Mouse (Mus musculus) c-Kit-positive CD71-positive TER-119-positive erythroid progenitor cells, embryonic 14.5 days (primary cell): ENCODE data around the gene Cmtm6.
A peak's percentile ranks its signal among the peaks of the same experiment; 100 is the strongest.

ENCODE experiments used
- DNase-seq: peaks from one replicate; pipeline ENCODE4 v3.0.0-alpha.2; 2013; ENCODE audit warnings: low spot score

Cmtm6 gene

DNA sequence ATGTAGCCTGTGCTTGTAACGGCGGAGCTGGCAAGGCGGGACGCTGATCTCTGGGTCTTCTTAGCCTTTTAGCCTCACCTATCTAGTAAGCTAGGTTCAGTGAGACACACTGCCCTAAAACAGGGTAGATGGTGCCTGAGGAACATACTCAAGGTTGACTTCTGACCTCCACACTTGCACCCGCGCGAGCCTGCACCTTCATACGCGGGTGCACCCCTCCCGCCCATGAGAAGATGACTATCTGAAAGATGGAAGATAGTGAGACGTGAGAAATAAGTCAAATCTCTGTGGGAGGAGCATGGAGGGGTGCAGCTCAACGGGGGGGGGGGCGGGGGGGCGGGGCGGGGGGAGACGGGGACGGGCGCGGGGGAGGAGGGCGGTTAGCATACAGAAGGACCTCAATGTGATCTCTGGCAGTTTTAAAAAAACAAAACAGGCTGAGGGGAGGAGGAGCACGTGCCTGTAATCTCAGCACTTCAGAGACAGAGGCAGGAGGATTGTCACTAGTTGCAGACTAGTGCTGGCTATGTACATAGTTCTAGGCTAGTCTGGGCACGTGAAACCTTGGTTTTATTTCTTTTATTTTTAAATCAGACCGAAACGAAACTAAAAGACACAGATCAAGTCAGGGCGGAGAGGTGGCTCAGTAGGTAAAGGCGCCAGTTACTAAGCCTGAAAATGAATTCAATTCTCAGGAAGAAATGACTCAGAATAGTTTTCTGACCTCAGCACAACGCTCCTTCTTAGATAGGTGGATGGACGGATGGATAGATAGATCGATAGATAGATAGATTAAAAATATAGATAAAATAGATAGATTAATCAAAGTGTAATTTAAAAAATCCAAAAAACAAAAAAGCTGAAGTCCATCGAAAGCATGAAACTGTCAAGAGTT, 758 bp upstream of the Cmtm6 start:
- DNase-seq = no peak

DNA sequence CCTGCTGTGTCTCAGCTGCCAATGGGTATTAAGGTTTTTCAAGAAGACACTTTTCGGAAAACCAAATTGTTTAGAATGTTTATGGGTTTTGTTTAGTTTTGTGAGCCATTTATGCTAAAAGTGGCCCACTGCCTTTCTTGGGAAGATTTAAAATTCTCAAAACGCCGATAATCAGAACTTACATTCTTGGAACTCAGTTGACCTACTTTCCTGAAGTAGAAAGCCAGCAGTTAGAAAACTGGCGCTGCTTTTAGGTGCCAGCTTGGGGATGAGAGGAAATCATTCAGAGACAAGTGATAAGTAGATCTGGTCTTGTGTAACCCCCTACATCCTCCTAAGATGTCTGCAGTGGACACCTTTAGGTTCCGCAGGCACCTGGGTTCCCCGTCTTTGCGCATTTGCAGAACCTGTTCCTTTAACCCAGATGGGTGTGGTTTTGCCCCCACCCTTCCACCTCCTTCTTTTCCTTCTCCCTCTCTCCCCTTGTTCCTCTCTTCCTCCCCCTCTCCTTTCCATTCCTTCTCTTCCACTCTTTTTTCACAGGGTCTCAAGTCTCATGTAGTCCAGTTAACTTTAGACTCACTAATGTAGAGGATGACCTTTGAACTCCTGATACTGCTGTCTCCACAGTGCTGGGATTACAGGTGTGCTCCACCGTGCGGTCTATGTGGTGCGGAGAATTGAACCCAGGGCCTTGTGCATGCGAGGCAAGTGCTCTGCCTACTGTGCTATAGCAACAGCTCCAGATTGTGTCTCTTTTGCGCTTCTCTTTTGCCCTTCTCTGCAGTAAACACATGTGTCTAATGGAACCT, 1.2 kb downstream of the Cmtm6 start:
- DNase-seq = peak; percentile 66

DNA sequence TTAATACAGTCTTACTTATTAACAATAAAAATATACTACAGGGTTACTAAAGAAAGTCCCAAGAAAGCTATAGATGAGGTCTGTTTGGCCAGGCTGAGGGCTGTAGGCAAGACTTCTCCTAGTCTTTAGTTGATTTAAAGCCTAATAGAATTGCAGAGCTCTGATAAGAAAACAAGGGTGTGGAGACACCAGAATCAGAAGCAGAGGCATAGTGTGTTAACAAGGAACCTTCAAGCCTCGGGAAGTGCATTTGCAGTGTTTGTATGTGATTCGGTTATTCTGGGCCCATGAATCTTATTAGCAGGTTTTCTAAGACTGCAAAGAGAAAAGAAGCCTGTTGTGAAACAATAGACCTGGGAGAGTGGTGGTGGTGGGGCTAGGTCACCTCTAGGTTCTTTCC, 2.3 kb downstream of the Cmtm6 start:
- peak; percentile 25 for DNase-seq

DNA sequence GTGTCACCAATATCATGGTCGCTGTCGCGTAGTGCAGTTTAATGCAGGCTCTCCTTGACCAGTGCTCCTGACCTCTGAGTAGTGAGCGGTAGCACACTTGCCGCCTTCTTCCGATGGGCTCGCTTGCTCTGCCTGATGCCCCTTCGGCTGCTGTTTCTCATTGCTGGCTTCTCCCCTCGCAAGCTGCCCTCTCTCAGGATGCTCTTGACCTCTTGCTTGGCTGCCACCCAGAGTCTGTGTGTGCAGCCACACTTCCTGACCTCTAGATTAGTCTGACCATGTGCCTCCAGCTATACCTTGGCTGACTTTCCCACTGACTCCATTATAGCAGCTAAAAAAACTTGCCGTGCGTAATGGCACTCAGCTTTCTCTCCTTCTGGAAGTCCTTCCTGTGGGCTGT, 5.5 kb downstream of the Cmtm6 start:
- DNase-seq = no peak

DNA sequence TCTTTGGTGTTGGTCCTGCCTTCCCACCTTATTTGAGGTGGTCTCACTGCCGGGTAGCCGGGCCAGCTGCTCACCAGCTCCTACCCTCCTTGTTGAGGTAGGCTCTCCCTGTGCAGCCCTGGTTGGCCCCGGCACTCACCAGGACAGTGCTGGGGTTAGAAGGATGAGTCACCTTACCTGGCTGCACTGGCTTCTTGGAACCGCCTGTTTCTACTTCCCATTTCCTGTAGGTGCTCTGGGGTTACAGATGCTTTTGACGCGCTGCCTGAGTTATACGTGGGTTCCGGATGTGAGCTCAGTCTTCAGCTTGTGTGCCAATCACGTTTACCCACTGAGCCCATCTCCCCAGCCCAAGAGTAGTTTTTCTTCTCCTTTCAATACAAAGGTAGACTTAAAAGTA, 9.4 kb downstream of the Cmtm6 start:
- no peak for DNase-seq

DNA sequence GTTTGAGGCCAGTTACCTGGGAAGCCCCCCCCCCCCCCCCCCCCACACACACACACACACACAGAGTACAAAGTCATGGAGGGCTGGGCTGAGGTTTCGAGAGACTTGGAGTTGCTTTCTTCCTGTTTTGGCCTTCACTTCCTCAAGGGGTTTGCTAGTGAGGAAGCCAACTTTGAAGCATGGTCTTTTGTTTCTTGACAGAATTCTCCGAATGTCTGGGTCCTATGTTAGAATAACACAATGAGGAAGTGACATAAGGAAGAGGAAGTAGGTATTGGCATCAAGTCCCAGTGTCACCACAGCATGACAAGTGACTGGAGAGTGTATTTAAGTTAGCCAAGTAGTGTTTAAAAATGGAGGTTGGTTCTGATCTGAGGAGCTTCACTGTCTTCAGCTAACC, 11.8 kb downstream of the Cmtm6 start:
- no peak for DNase-seq

DNA sequence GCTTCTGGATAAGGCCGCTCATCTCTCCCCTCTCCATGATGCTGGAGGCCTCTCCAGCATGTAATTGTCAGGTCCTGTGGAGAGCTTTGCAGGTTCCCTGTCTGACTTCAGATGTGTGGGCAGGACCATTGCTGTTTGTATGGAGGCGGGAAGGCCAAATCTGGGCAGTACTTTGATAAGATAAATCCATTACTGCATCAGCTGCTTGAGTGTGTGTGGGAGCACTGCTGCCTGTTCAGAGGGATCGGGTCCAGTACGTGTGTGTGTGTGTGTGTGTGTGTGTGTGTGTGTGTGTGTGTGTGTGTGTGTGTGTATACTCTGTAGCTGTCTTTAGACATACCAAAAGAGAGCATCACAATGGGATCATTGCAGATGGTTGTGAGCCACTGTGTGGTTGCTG, 14.2 kb downstream of the Cmtm6 start:
- DNase-seq = no peak

DNA sequence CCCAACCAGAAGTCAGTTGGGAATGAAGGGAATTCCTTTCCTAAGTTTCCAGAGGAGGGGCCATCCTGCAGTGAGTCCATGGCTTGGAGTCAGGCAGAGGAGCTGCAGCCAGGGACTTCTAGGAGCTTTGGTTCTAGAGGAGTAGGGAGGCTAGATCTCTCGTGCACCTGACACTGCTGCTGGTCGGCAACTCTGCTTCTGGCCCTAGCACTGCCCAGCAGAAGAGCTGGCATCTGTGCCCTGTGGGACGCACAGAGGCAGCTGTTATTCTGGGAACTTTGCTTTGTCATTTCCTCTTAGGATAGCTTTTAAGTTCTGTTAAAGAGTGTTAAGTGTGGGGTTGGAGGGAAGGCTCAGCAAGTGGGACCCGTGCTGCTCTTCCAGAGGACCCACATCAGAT, 14.7 kb downstream of the Cmtm6 start:
- DNase-seq = no peak

DNA sequence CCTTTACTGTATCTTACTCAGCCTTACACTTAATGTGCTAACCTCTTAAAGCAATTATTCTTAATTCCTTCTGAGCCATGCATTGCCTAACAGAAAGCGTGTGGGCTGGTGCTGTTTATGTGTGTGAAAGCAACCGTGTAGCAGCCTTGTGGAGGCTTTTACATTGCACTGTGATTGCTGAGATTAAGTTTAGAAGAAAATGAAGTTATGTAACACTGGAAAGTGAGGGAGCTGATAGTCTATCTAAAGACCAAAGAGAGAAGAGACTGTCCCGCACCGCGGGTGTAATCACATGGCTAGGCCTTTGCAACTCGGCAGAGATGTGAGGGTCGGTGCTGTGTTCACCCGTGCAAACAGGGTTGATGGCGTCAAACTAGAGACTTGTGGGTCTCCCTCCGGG, 16.1 kb downstream of the Cmtm6 start:
- no peak for DNase-seq

DNA sequence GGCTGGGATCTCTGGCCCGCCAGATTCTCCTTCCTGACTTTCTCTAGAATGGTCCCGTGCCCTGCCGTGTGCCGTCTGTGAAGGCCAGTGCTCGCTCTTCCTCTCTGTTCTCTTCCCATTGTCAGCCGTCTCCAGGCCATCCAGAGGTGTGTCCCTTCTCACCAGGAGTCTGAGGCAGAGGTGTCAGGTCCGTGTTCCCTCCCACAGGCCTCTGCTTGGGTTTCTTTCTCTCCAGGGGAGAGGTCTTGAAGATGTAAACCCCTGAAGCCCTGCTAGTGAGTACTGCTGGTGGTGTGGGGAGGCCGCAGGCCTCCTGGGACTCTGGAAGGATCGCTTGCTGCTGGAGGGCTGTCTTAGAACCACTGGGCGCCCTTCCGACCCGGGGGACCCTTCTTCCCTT, 16.6 kb downstream of the Cmtm6 start:
- no peak for DNase-seq

DNA sequence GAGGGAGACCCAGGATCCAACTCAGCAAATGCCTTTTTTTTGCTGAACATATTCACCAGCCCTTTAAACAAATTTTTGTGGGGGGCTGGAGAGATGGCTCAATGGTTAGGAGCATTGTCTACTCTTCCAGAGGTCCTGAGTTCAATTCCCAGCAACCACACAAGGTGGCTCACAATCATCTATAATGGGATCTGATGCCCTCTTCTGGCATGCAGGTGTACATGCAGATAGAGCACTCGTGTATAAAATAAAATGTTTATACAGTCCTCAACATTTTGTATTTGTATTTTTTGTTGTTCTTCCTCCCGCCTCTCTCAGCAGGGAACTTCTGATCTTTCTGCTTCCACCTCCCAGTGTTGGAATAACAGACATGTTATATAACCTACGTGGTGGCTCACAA, 20.7 kb downstream of the Cmtm6 start:
- DNase-seq = no peak

DNA sequence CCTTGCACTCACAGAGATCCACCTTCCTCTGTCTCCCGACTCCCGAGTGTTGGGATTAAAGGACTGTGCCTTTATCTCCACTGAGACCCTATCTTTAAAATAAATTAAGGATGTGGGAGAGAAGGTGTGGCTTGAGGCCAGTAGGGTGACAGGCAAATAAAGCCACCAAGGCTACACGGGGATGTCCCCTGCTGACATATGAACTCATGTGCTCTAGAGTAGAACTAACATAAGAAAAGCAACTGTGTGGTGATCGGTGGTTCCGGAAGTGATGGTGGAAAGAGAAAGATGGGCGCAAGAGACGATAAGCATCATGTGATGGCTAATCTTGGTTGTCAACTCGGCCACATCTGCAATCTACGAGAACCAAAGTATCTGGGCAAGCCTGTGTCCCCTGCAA, 21.4 kb downstream of the Cmtm6 start:
- DNase-seq = no peak

DNA sequence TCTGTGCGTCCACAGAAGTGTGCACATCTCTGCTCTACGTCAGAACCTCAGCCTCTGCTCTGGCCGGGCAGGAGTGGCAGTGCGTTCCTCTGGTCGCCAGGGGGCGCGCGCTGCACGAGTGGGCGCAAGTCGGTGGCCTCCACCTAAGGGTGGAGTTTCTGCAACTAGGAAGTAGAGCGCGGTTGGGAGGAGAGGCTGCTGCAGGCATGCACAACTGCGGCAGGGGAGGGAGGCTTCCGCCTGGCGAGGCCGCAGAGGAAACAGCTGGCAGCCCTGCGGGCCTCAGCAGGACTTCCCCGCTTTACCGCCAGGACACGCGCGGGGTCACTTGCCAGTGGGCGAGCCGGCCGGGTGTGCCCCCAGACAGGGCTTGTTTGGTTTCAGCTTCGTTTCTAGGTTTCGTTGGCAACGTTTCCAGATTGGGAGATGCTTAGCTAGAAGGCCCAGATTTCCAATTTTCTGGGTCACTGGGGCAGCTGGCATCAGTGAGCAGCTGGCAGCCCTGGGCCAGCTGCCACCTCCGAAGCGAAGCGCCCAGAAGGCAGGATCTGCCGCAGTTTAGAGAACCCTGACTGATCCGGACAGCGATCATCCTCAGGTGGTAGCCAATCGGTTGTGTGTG, 22.1 kb downstream of the Cmtm6 start:
- DNase-seq = peak; percentile 79

DNA sequence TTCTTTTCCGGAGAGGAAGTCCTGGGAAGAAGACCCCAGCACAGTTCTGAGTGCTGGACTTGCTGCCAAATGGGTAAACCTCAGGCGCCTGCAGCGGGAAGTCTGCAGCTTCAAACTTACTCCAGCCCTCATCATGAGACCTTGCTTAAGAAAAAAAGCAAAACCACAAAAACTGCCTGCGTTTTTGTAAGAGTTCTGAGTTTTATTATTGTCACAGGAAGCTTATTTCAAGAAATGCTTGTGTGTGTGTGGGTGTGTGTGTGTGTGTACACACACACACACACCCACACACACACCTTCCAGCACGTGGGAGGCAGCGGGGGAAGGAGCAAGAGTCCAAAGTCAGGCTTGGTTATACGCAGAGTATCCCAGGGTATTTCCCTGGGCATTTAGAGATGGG, 27.4 kb downstream of the Cmtm6 start:
- no peak for DNase-seq

DNA sequence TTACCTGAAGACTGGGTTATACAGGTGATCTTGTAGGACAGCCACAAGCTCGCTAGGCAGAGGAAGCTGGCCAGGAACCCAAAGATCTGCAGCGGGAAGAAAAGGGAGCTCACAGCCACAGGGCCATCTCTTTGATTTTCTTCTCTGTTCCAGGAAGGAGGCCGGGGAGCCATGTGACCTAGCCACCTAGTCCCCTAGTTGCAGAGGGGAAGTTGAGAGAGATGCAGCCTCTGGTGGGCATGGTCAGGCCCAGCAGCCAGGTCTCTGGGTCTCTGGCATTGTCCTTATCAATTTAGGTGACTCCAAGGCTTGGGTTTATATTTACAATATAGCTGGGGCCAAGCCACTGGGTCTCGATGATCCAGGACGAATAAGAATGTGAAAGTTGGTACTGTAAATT, 27.9 kb downstream of the Cmtm6 start:
- DNase-seq = no peak

DNA sequence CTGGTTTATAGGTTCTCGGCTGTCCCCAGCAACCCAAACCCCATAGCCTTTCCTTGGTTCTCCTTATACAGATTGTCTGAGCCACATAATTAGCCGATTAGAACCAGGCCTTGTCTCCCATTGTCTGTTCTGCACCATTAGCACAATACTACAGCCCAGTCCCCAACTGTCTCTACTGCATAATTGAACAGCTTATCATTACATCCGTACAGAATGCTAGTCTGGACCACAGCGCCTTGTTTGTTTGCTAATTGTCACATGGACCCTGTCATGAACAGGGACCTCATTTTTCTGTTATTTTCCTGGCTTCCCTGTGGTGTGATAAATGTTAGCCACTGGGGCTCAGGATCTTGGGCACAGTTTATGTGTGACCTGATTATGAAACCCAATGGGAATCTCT, 29.0 kb downstream of the Cmtm6 start:
- DNase-seq = no peak

DNA sequence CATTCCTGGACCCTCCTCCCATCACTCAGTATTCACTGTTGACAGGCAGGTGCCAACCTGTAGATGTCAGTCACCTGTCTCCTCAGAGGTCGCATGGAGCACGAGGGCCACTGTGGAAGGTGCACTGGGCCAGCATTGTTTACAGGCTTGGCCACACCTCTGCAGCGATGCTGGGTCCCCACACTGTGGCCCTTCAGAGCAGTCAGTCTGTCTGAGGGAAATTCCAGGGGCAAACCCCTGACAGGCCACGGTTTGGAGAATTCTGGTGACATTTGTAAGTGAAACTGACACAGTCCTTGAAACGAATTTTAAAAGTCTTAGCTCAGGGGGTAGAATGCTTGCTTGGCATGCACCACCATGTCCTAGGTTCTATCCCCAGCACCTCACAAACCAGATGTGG, 29.4 kb downstream of the Cmtm6 start:
- DNase-seq = no peak

DNA sequence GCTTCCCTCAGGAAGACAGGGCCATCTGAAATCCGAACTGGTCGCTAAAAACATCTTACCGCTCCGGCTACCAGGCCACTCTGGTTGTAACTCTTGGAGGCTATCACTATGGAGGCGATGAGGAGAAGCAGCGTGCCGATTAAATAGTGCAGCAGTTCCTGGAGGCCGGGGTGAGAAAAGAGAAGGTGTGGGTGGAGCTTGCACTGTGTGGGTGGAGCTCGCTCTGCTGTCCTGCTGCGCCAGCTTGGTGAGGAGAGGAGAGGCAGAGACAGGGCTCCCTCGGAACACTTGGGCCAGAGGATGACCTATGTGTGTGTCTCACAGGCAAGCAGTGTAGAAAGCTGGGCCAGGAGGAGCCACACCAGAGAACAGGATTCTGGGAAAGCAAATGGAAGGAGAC, 30.9 kb downstream of the Cmtm6 start:
- DNase-seq = no peak

DNA sequence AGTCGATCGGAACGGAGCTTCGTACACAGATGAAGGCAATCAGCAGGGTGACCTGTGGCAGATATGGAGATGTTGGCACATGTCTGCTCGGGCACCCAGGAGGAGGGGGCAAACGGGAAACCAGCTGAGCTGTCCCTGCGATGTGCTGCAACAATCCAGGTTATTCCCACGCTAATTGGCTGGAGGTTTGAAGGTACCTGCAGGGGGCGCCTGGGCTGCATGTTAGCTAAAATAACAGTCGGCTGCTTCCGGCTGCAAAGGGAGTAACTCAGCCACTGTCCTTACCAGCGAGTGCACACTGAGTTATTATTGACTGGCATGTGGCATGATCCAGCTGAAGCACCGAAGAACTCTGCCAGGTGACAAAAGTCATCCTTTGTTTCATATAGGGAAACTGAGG, 32.4 kb downstream of the Cmtm6 start:
- no peak for DNase-seq

DNA sequence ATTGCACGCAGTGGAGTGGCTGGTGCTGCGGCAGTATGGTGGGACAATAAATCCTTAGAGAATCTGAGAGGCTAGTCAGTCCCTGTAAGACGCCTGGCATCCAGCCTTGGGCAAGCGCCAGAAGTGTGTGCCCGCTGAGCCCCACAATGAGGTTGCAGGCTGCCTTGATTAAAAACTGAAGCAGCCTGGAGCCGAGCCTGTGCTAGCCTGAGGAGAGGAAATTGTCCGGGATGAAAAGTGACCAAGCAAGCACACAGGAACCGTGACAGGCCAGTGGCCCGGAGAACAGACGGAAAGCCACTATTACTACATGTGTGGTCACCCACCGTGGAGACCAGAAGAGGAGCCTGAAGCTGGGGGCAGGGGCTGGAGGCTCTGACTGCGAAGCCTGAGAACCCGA, 36.1 kb downstream of the Cmtm6 start:
- DNase-seq = no peak

DNA sequence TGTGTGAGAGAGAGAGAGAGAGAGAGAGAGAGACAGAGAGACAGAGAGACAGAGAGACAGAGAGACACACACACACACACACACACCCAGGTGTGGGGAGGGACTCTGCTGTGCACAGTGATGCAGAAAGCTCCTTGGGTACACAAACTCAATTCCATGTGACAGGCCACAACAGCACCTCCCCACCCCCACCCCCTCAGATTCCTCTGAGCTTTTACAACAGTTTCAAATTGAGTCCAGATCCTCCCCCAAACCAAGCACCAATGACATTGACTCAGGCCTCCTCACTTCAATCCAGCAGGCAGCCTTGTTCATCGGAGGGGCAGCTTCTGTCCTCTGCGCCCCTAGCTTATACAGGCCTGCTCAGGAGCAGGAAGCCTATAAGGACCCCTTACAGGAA, 36.6 kb downstream of the Cmtm6 start:
- no peak for DNase-seq

DNA sequence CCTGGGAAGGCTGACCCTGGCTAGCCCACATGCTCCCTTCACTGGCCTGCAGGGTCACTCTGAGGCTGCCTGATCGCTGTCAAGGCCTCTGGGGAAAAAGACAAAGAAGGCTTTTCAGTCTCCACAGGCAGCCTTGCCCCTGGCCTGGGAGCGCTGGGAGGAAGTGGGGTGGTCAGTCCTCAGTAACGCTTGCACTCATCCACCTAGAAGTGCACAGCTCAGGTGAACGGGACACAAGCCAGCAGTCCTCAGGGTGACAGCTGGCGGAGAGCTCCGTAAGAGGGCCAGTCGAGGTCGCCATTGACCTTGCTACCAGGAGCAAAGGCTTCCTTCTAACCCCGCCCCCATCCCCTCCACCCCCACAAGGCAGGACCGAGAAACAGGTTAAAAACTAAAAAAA, 37.1 kb downstream of the Cmtm6 start:
- DNase-seq = no peak

DNA sequence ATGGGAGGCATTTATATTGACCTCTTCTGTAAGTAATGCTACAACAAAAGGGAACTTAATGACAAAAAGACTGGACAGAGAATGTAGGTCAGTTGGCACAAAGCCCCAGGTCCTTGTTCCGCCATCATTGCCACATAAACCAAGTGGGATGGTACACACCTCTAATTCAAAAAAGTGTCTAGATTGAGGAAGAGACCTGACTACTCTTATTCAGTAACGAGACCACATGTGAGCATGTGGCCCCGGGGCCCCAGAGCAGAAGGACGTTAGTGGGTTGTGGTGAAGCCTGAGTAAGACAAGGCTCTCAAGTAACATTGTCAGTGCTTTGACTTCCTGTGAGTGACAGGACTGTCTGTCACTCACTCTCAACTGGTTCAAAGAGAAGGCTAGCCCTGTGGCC, 39.3 kb downstream of the Cmtm6 start:
- no peak for DNase-seq
